Mouse (Mus musculus) heart, postnatal 0 days (tissue): ENCODE measurements around the gene Dnah7a. TPM values are rescaled to one million over a fixed set of nuclear protein-coding genes. Genes with fewer than 3 reads are reported as not detected.
"Not testable (repeated sequence)": the region's sequence is repeated elsewhere in the genome, so short reads cannot be mapped to it uniquely, and the experiment has no call there.

Experiments
- ATAC-seq: fragments of 200-750 bp; cut with Nextera tagmentation; 2 replicates; pipeline ENCODE4 v1.8.0; 2017; ENCODE audit warnings: low read depth, moderate number of reproducible peaks, moderate library complexity; ENCODE audit not compliant: insufficient read depth
- DNase-seq: peaks from one replicate; pipeline ENCODE4 v3.0.0-alpha.2; 2016; ENCODE audit warnings: low spot score
- H3K27ac ChIP-seq: fragments of 300-500 bp; sonication (generic); 2 replicates; pipeline ENCODE4 v1.5.1; 2014; ENCODE audit warnings: low read depth, mild to moderate bottlenecking
- H3K27me3 ChIP-seq: fragments of 300-500 bp; sonication (generic); 2 replicates; pipeline ENCODE4 v1.6.1; 2014; ENCODE audit warnings: low read length, mixed read lengths; ENCODE audit not compliant: control insufficient read depth, insufficient read depth
- H3K36me3 ChIP-seq: fragments of 300-500 bp; sonication (generic); replicated peaks from 2 replicates; pipeline ENCODE4 v1.6.1; 2014; ENCODE audit warnings: low read length, mixed read lengths; ENCODE audit not compliant: control insufficient read depth, insufficient read depth
- H3K4me1 ChIP-seq: fragments of 300-500 bp; sonication (generic); 2 replicates; pipeline ENCODE4 v1.6.1; 2014; ENCODE audit warnings: antibody characterized with exemption; ENCODE audit not compliant: control insufficient read depth, insufficient read depth
- H3K4me2 ChIP-seq: fragments of 300-500 bp; sonication (generic); 2 replicates; pipeline ENCODE4 v1.6.1; 2014; ENCODE audit warnings: low read depth, mild to moderate bottlenecking, low read length, moderate library complexity
- H3K4me3 ChIP-seq: fragments of 300-500 bp; sonication (generic); 2 replicates; pipeline ENCODE4 v1.5.1; 2014; ENCODE audit warnings: low read depth, low read length
- H3K9ac ChIP-seq: fragments of 300-500 bp; sonication (generic); replicated peaks from 2 replicates; pipeline ENCODE4 v1.6.1; 2014; ENCODE audit warnings: low read depth, low read length, mixed read lengths
- H3K9me3 ChIP-seq: fragments of 300-500 bp; sonication (generic); replicated peaks from 2 replicates; pipeline ENCODE4 v1.6.1; 2016; ENCODE audit warnings: low read length; ENCODE audit not compliant: control insufficient read depth
- CTCF ChIP-seq: IDR thresholded peaks from 2 replicates; pipeline ENCODE4 v1.5.1; 2016; ENCODE audit warnings: antibody characterized with exemption, control low read depth, low read depth
- EP300 ChIP-seq: IDR thresholded peaks from 2 replicates; pipeline ENCODE4 v1.6.1; 2016; ENCODE audit warnings: antibody characterized with exemption, low read depth
- WGBS: fragments of 180-500 bp; shearing (Covaris S2); extraction: QIAGEN DNeasy Blood & Tissue Kit; methylation state at CpG from one replicate; pipeline ENCODE4 v1.1.7; 2014; 5-methylcytosine and 5-hydroxymethylcytosine counted together
- polyA plus RNA-seq: library from polyadenylated mRNA; unstranded; fragments of >200 nt; fragmentation: Nextera tagmentation; extraction: Ambion mirVana; gene quantifications from 2 replicates; pipeline ENCODE4 v1.2.1, GENCODE M21; 2015
- total RNA-seq: library from RNA; depleted of rRNA; stranded (reverse); fragments of >200 nt; gene quantifications from 2 replicates; pipeline ENCODE4 v1.2.3, GENCODE M21; 2014; ENCODE audit warnings: low replicate concordance

Dnah7a gene
- total and polyA plus RNA-seq, 2 experiments from 2014 or later: 0.07 TPM; not detected in 1

GRCm38 (mm10) chr1:53538356-53538755 is 168.2 kb downstream of the Dnah7a start:
- H3K27me3 ChIP-seq, DNase-seq, H3K4me1 ChIP-seq, H3K4me2 ChIP-seq, H3K9ac ChIP-seq, H3K36me3 ChIP-seq, ATAC-seq, H3K27ac ChIP-seq, H3K9me3 ChIP-seq, H3K4me3 ChIP-seq: not testable (repeated sequence)
- WGBS: 65% methylated on average over 2 of the region's 2 CpGs

DNA sequence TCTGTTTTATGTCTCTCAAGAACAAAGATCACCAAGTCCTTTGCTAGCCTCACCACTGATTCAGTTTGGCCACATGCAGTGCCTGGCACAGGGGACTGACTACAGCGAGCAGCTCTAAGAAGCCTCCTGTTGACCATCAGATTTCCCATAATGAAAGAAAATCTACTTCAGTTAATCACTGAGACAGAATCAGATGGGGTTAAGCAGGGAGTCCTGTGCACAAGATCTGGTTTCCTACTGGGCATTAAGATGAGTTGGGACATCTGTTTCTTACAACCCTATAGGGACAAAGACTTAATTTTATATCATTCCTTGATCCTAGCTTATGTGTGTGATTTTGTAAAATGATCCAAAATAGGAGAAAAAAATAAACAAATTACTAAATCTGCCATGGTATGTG is 171.8 kb downstream of the Dnah7a start:
- H3K4me1 ChIP-seq, H3K27me3 ChIP-seq, H3K9me3 ChIP-seq, H3K36me3 ChIP-seq, H3K4me3 ChIP-seq, H3K27ac ChIP-seq, DNase-seq, ATAC-seq, H3K4me2 ChIP-seq, H3K9ac ChIP-seq: not testable (repeated sequence)
- WGBS: 68% methylated on average over 1 of the region's 1 CpGs

DNA sequence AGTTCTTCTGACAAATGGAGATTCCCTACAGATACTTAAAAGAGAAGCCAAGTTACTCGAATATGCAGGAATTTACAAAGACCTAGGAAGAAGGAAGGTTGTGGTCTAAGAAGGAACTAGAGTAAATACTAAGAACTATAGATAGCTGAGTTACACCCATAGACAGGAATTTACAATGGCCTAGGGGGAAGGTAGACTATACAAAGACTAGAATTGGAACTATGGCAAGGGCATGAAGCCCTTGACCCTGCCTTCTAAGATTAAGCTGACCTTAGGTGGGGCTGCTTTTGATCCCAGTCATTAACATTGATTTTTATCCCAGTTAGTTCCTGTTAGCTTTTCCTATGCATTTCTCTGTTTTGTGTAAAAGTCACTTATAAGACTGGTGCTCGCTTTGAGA is 180.6 kb downstream of the Dnah7a start:
- not testable (repeated sequence) for H3K9me3 ChIP-seq, H3K4me1 ChIP-seq, ATAC-seq, H3K27ac ChIP-seq, H3K36me3 ChIP-seq, H3K27me3 ChIP-seq, H3K4me3 ChIP-seq, DNase-seq, H3K4me2 ChIP-seq, H3K9ac ChIP-seq
- 66% methylated on average over 2 of the region's 2 CpGs for WGBS

- ATAC-seq: no peak; the same call in 1 of the 2 replicates
Measured at GRCm38 (mm10) chr1:53473699-53474098, 232.9 kb downstream of the Dnah7a start.

GRCm38 (mm10) chr1:53472084-53472483 is 234.5 kb downstream of the Dnah7a start:
- not testable (repeated sequence) for H3K4me2 ChIP-seq, DNase-seq, H3K9ac ChIP-seq, ATAC-seq, H3K4me1 ChIP-seq, H3K36me3 ChIP-seq, H3K9me3 ChIP-seq, H3K27me3 ChIP-seq, H3K27ac ChIP-seq, H3K4me3 ChIP-seq
- WGBS: 41% methylated on average over 1 of the region's 1 CpGs

More at GRCm38 (mm10) chr1:53473699-53474098, 232.9 kb downstream of the Dnah7a start:
- no peaks in the 10 kb centered on the region for H3K27me3 ChIP-seq
- WGBS: 30% methylated on average over 4 of the region's 4 CpGs
- H3K9ac ChIP-seq: no peak overlapping the region
- DNase-seq: peak; percentile 19
- no peak for TF ChIP-seq CTCF
- H3K4me2 ChIP-seq: no peak overlapping the region
- H3K4me1 ChIP-seq: no peaks in the 10 kb centered on the region
- no peaks in the 10 kb centered on the region for H3K9me3 ChIP-seq
- H3K27ac ChIP-seq: no peak overlapping the region
- no peaks in the 10 kb centered on the region for H3K36me3 ChIP-seq
- no peak overlapping the region for H3K4me3 ChIP-seq

- H3K27me3 ChIP-seq: no peaks in the 10 kb centered on the region
- no peak overlapping the region for H3K4me3 ChIP-seq
- no peak overlapping the region for H3K9ac ChIP-seq
- no peak overlapping the region for H3K27ac ChIP-seq
- DNase-seq: no peak
- no peak for TF ChIP-seq CTCF
- no peak for TF ChIP-seq EP300
- 71% methylated on average over 2 of the region's 2 CpGs for WGBS
- ATAC-seq: no peak
- H3K9me3 ChIP-seq: no peaks in the 10 kb centered on the region
- no peak overlapping the region for H3K4me2 ChIP-seq
- H3K4me1 ChIP-seq: no peaks in the 10 kb centered on the region
- H3K36me3 ChIP-seq: no peaks in the 10 kb centered on the region
Measured at GRCm38 (mm10) chr1:53467325-53467670, 239.3 kb downstream of the Dnah7a start.

DNA sequence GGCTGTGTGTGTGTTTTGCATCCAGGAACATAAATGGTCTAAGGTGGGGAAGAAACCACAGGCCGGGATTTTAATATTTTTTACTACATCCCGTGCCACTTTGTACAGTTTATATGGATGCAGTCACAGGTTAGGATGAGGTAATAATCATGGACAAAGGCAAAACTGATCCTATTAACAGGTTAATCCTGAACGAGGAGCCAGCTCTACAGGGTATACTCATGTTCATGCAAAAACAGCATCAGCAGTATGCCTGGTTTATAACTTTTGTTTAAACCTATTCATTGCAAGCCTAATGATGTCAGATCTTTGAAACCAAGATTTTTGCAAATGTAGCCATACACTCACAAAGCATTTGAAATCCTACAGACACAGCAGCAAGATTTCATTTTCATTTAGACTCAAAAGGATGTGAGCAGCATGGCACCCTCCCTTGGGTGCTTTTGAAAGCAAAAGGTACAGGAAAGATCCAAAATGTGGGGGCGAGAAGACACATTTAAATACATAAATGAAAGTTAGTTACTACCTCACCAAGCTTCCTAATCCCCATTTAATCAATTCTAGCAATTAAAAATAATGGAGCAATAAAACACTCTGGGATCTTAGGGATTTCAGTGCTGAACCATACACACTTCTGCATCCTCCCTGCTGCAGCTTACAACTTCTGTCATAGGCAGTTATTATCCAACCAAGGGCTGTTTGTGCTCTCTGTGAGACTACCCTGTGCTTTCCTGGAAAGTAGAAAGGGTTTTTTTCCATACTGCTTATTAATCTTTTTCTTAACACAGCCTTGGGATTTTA is 239.9 kb downstream of the Dnah7a start:
- H3K4me3 ChIP-seq, DNase-seq, H3K36me3 ChIP-seq, H3K9ac ChIP-seq, H3K27me3 ChIP-seq, H3K27ac ChIP-seq, H3K4me1 ChIP-seq, H3K4me2 ChIP-seq, H3K9me3 ChIP-seq, ATAC-seq: not testable (repeated sequence)
- WGBS: 85% methylated on average over 4 of the region's 4 CpGs

DNA sequence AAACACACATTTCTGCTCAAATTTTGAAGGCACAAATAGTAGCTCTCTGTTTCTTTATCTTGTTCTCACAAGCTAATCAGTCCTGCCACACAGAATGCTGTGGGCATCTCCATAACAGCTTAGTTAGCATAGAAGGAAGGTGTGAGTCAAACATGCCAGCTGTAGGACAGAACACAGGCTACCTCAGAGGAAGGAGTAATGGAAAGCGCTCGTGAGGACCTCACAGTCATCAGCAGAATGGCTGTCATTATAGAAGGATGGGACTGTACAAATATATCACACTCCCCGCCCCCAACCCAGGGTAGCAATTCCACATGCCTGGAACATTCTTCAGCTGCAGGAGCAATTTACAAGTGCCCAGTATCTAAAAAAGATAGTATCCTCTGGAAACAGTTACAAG is 267.4 kb downstream of the Dnah7a start:
- H3K4me3 ChIP-seq, H3K4me1 ChIP-seq, DNase-seq, H3K4me2 ChIP-seq, H3K27ac ChIP-seq, H3K9me3 ChIP-seq, H3K27me3 ChIP-seq, H3K36me3 ChIP-seq, H3K9ac ChIP-seq: not testable (repeated sequence)
- WGBS: 18% methylated on average over 3 of the region's 3 CpGs
- ATAC-seq: peak; percentile 89
